Mouse (Mus musculus) lung, embryonic 14.5 days (tissue): ENCODE results near the gene Klhdc8a. TPM values are rescaled to one million over a fixed set of nuclear protein-coding genes. Genes with fewer than 3 reads are reported as not detected.

Source experiments
- ATAC-seq: fragments of 200-750 bp; cut with Nextera tagmentation; 2 replicates; pipeline ENCODE4 v1.8.0; 2017; ENCODE audit warnings: mild to moderate bottlenecking, moderate TSS enrichment, moderate library complexity; ENCODE audit not compliant: insufficient read depth
- DNase-seq: peaks from one replicate; pipeline ENCODE4 v3.0.0-alpha.2; 2015
- H3K27ac ChIP-seq: fragments of 300-500 bp; sonication (generic); 2 replicates; pipeline ENCODE4 v1.5.1; 2014; ENCODE audit warnings: low read depth, mild to moderate bottlenecking, moderate library complexity
- H3K27me3 ChIP-seq: fragments of 300-500 bp; sonication (generic); 2 replicates; pipeline ENCODE4 v1.6.1; 2014; ENCODE audit warnings: low read length, control low read depth; ENCODE audit not compliant: insufficient read depth
- H3K36me3 ChIP-seq: fragments of 300-500 bp; sonication (generic); 2 replicates; pipeline ENCODE4 v1.6.1; 2014; ENCODE audit warnings: control low read depth; ENCODE audit not compliant: insufficient read depth
- H3K4me1 ChIP-seq: fragments of 300-500 bp; sonication (generic); 2 replicates; pipeline ENCODE4 v1.6.1; 2014; ENCODE audit warnings: antibody characterized with exemption, control low read depth; ENCODE audit not compliant: insufficient read depth
- H3K4me2 ChIP-seq: fragments of 300-500 bp; sonication (generic); 2 replicates; pipeline ENCODE4 v1.6.1; 2014; ENCODE audit warnings: mild to moderate bottlenecking
- H3K4me3 ChIP-seq: fragments of 300-500 bp; sonication (generic); 2 replicates; pipeline ENCODE4 v1.5.1; 2014; ENCODE audit warnings: low read depth, low read length
- H3K9ac ChIP-seq: fragments of 300-500 bp; sonication (generic); 2 replicates; pipeline ENCODE4 v1.6.1; 2014
- H3K9me3 ChIP-seq: fragments of 300-500 bp; sonication (generic); 2 replicates; pipeline ENCODE4 v1.6.1; 2016; ENCODE audit warnings: low read depth, low read length, control low read depth
- CTCF ChIP-seq: IDR thresholded peaks from 2 replicates; pipeline ENCODE4 v1.5.1; 2016; ENCODE audit warnings: antibody characterized with exemption, low read depth
- WGBS: fragments of 180-500 bp; shearing (Covaris S2); extraction: QIAGEN DNeasy Blood & Tissue Kit; methylation state at CpG from one replicate; pipeline ENCODE4 v1.1.7; 2014; 5-methylcytosine and 5-hydroxymethylcytosine counted together
- polyA plus RNA-seq: library from polyadenylated mRNA; unstranded; fragments of >200 nt; fragmentation: Nextera tagmentation; extraction: Ambion mirVana; gene quantifications from 2 replicates; pipeline ENCODE4 v1.2.1, GENCODE M21; 2014

The Klhdc8a gene
- polyA plus RNA-seq, 1 experiment from 2014 or later, result 0.46 TPM

GRCm38 (mm10) chr1:132353389-132353788, 55.0 kb downstream of the Klhdc8a start:
- no peak overlapping the region for H3K27ac ChIP-seq
- no peak for ATAC-seq

DNA sequence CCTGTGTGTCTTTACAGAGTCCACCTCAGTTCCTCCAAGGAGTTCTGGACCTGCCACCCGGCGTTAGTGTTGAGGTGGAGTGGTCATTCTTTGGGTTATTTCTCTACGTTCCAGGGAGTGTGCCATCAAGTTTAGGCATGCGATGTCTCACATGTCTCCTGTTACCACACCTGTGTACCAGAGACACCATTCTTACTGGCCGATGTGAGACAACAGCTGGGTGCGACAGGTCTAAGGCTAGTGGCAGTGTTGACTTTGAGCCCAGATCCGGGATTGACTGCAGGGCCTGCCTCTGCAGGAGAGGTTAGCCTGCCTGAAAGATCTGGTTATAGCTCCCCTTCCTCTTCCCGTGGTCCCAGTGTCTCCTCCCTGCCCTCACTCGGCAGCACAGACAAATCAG, 55.8 kb downstream of the Klhdc8a start:
- WGBS, result 60% methylated on average over 9 of the region's 9 CpGs
- H3K27ac ChIP-seq, result no peak overlapping the region
- H3K4me1 ChIP-seq, result 0 out of 2 replicates have a peak, but pooled peaks cover 4% of the 10 kb centered on the region
- no peak for TF ChIP-seq CTCF
- H3K9ac ChIP-seq, result no peak overlapping the region
- H3K27me3 ChIP-seq, result no peaks in the 10 kb centered on the region
- DNase-seq (no peak), ATAC-seq (no peak)
- H3K36me3 ChIP-seq, result peaks cover 13% of the 10 kb centered on the region; the same call in 1 of the 2 replicates
- no peak overlapping the region for H3K4me2 ChIP-seq
- no peak overlapping the region for H3K4me3 ChIP-seq
- no peaks in the 10 kb centered on the region for H3K9me3 ChIP-seq

More at GRCm38 (mm10) chr1:132353389-132353788, 55.0 kb downstream of the Klhdc8a start:
- Histone ChIP-seq H3K4me2 (no peak overlapping the region), H3K36me3 (peaks cover 5% of the 10 kb centered on the region; the same call in 1 of the 2 replicates), H3K4me3 (no peak overlapping the region), H3K9me3 (no peaks in the 10 kb centered on the region), H3K9ac (no peak overlapping the region), H3K27me3 (no peaks in the 10 kb centered on the region), H3K4me1 (0 out of 2 replicates have a peak, but pooled peaks cover 4% of the 10 kb centered on the region)
- no peak for DNase-seq
- TF ChIP-seq CTCF, result no peak
- 49% methylated on average over 5 of the region's 5 CpGs for WGBS

DNA sequence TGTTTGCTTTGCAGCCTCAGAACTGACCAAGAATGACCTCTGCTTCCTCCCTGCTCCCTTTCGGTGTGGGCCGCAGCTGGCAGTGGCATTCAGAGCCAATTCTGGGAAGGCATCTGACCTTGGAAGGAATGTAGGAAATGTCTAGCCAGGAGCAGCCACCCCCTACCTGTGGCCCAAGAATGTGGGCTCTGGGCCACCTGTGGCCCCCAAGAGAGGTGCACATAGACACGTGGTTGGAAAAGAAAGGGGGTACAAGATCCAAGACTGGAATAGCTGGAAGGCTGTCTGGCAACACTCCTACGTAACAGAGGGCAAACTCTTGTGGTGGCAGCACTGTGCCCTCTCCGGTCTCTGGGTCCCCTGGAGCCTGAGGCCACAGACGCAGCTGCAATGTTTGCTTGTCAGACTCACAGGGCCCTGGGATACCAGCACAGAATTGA, 56.8 kb downstream of the Klhdc8a start:
- WGBS, result 58% methylated on average over 6 of the region's 6 CpGs
- no peak overlapping the region for H3K9ac ChIP-seq

GRCm38 (mm10) chr1:132355841-132356242, 57.4 kb downstream of the Klhdc8a start:
- WGBS, result 0% methylated on average over 3 of the region's 3 CpGs
- Histone ChIP-seq H3K27me3 (no peaks in the 10 kb centered on the region), H3K4me2 (no peak overlapping the region), H3K27ac (no peak overlapping the region), H3K9ac (no peak overlapping the region), H3K9me3 (no peaks in the 10 kb centered on the region), H3K4me3 (no peak overlapping the region), H3K4me1 (0 out of 2 replicates have a peak, but pooled peaks cover 4% of the 10 kb centered on the region), H3K36me3 (peaks cover 29% of the 10 kb centered on the region)
- peak; percentile 99 for TF ChIP-seq CTCF
- DNase-seq (peak; percentile 96), ATAC-seq (peak; percentile 64; the same call in 1 of the 2 replicates)

More for the DNA sequence above, 56.8 kb downstream of the Klhdc8a start:
- 0 out of 2 replicates have a peak, but pooled peaks cover 4% of the 10 kb centered on the region for H3K4me1 ChIP-seq
- no peak overlapping the region for H3K4me3 ChIP-seq
- peaks cover 23% of the 10 kb centered on the region for H3K36me3 ChIP-seq
- no peaks in the 10 kb centered on the region for H3K27me3 ChIP-seq
- DNase-seq, result no peak
- no peak overlapping the region for H3K4me2 ChIP-seq
- H3K9me3 ChIP-seq, result no peaks in the 10 kb centered on the region
- no peak for TF ChIP-seq CTCF
- ATAC-seq, result no peak
- no peak overlapping the region for H3K27ac ChIP-seq

GRCm38 (mm10) chr1:132356841-132357240, 58.4 kb downstream of the Klhdc8a start:
- Histone ChIP-seq H3K9ac (no peak overlapping the region), H3K4me3 (no peak overlapping the region), H3K4me1 (0 out of 2 replicates have a peak, but pooled peaks cover 4% of the 10 kb centered on the region), H3K27me3 (no peaks in the 10 kb centered on the region), H3K4me2 (no peak overlapping the region), H3K9me3 (no peaks in the 10 kb centered on the region), H3K36me3 (peaks cover 33% of the 10 kb centered on the region), H3K27ac (no peak overlapping the region)
- no peak for TF ChIP-seq CTCF
- DNase-seq (no peak), ATAC-seq (no peak)
- 62% methylated on average over 1 of the region's 1 CpGs for WGBS

Other genes with a start within 250 kb of the Klhdc8a start
- gene Mfsd4a, start 230.6 kb upstream of the Klhdc8a start, polyA plus RNA-seq, result 23.6 and 23.8 TPM in 2 replicates
- gene Cdk18, start 158.9 kb upstream of the Klhdc8a start, polyA plus RNA-seq, result 7.3 and 8.0 TPM in 2 replicates
- 1.9 and 3.1 TPM in 2 replicates for gene Lemd1, start 107.2 kb upstream of the Klhdc8a start, polyA plus RNA-seq
- gene AC124108.1, start 107.2 kb upstream of the Klhdc8a start, polyA plus RNA-seq, result 0.78 and 1.0 TPM in 2 replicates
- gene Gm10188, start 68.9 kb upstream of the Klhdc8a start, polyA plus RNA-seq, result not detected in 2 replicates
- 13.5 and 15.4 TPM in 2 replicates for gene Nuak2, start 17.5 kb downstream of the Klhdc8a start, polyA plus RNA-seq
- gene Tmcc2, start 92.7 kb downstream of the Klhdc8a start, polyA plus RNA-seq, result 8.2 and 10.3 TPM in 2 replicates
- 16.0 and 18.4 TPM in 2 replicates for gene Dstyk, start 118.9 kb downstream of the Klhdc8a start, polyA plus RNA-seq
- gene Rbbp5, start 178.7 kb downstream of the Klhdc8a start, polyA plus RNA-seq, result 46.1 and 47.5 TPM in 2 replicates
- 1.3 and 2.7 TPM in 2 replicates for gene Tmem81, start 207.6 kb downstream of the Klhdc8a start, polyA plus RNA-seq
- 0.65 and 0.72 TPM in 2 replicates for gene Cntn2, start 244.6 kb downstream of the Klhdc8a start, polyA plus RNA-seq